Mouse (Mus musculus) lung, adult 2 months (tissue): Measurements from ENCODE around the gene Zfp768.

Experiments
- CTCF ChIP-seq: fragments of 200-500 bp; IDR thresholded peaks from 2 replicates; pipeline ENCODE4 v1.5.1; 2011; ENCODE audit warnings: mild to moderate bottlenecking, low read length, control low read depth; ENCODE audit not compliant: insufficient read depth
- POLR2A ChIP-seq: fragments of 200-500 bp; IDR thresholded peaks from 2 replicates; pipeline ENCODE4 v1.6.1; 2011; ENCODE audit warnings: low read depth, mild to moderate bottlenecking, control low read depth, low read length, borderline replicate concordance; ENCODE audit errors: extremely low read depth

DNA sequence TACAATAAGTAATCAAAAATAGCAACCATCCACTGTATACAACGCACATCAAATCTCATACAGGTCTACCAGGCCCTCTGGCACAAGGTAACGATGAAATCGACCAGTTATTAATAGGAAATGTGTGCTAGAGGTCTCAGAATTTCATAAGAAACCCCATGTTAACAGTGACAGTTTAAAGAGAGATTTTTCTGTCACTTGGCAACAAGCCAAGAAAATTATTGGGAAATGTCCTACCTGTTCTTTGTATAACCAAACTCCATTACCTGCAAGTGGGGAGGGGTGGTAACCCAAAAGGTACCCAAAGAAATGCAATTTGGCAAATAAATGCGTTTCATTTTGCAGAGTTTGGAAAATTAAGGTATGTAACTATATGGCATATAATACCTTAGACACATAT lies 13.1 kb upstream of the Zfp768 start:
- TF ChIP-seq CTCF (no peak), POLR2A (no peak)
